Mouse (Mus musculus): ENCODE data around the gene Gart. TPM values are rescaled to one million over a fixed set of nuclear protein-coding genes. Genes with fewer than 3 reads are reported as not detected.

Gene Gart
- 33.8 and 40.5 TPM in 2 replicates for total RNA-seq (2014; rRNA removed)
- polyA plus RNA-seq (2015; fragmentation: Nextera tagmentation; extraction: Ambion mirVana), result 38.2 and 45.2 TPM in 2 replicates

DNA sequence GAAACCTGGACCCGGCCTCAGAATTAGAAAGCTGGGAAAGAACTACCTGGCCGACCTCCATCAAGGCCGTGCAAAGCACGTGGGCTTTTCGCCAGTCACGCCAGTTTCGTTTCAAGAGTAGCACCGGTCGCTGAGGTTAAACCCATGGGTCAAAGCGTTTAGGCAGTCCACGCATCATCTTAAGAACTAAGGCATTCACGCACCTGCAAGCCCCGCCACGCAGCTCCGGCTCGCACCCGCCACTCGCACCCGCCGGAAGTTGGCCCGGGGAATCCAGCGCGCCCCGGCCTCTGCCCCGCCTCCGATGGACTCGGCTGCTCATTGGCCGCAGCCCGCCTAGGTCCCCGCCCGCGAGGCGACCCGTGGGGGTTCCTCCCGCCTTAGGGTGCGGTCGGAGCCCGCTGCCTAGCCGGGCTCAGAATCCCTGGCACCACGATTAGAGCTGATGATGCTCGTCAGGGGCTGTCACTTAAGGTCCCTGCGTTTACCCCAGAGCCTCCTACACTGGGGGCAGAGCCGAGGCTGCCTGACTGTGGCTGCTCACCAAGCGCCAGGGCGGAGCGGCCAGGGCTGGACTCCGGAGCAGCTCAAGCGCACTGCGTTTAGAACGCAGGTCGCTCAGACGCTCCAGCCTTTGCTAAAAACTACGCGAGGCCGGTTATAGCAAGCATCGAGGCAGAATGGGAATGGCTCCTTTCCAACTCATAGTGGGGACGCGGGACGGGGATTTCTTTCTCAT lies at the start of gene Gart:
Gart (minus strand) TSS at position 272 of the 739 bp plus-strand sequence.
- Histone ChIP-seq H3K4me2 (ENCODE audit: low read depth, low read length, poor library complexity, severe bottlenecking) (peak within 1 kb of the TSS; percentile 94), H3K27me3 (ENCODE audit: insufficient read depth, low read length) (no peaks in the 10 kb centered on the region), H3K4me1 (ENCODE audit: insufficient read depth, low read length) (peaks cover 9% of the 10 kb centered on the region; the same call in 1 of the 2 replicates), H3K27ac (ENCODE audit: low read depth, low read length) (peak within 1 kb of the TSS; percentile 99), H3K36me3 (ENCODE audit: insufficient read depth, low read length) (peaks cover 11% of the 10 kb centered on the region), H3K9ac (replicated peaks; ENCODE audit: low read length, poor library complexity, severe bottlenecking) (peak within 1 kb of the TSS; percentile 91), H3K4me3 (ENCODE audit: low read depth, low read length) (peak within 1 kb of the TSS; percentile 75), H3K9me3 (ENCODE audit: low read length) (no peaks in the 10 kb centered on the region)
- under 1% methylated on average over 59 of the region's 59 CpGs for WGBS
- TF ChIP-seq CTCF (IDR thresholded peaks at IDR 0.05), result no peak
- DNase-seq (ENCODE audit: low spot score) (peak; percentile 94), ATAC-seq (ENCODE audit: low FRiP score) (peak; percentile 86)

DNA sequence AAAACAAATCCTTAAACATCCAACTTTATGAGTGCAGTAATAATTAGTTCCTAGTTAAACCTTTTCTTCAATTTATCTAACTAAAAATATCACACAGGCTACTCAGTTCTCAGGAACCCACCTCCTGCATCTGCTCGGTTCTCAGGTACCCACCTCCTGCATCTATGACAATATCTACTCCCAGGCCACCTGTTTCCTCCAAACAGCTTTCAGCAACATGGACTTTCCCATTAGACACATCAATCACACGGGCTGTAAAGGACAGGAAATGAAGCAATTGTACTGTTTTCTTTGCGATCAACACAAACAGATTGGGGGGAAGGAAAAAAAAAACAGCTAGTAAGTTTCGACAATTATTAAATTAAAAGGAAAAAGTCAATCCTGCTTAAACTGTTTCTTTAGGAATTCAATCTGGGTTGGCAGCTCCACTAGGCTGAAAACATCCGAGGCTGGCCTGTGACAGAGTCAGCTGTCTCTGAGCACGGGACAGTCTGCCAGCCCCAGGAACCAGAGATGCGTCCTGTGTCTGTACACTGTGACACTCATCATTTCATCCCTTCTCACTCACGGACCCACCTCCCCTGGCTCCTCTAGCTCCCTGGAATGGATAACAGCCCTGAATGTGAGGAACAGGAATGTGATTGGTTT lies 48.5 kb upstream of the Gart start:
- no peak overlapping the region for H3K4me2 ChIP-seq (ENCODE audit: low read depth, low read length, poor library complexity, severe bottlenecking)
- H3K36me3 ChIP-seq (ENCODE audit: insufficient read depth, low read length), result peaks cover 25% of the 10 kb centered on the region
- H3K9ac ChIP-seq (replicated peaks; ENCODE audit: low read length, poor library complexity, severe bottlenecking), result no peak overlapping the region
- ATAC-seq (ENCODE audit: low FRiP score) (no peak), DNase-seq (ENCODE audit: low spot score) (no peak)
- H3K4me3 ChIP-seq (ENCODE audit: low read depth, low read length), result no peak overlapping the region
- no peak for TF ChIP-seq CTCF (IDR thresholded peaks at IDR 0.05)
- 81% methylated on average over 8 of the region's 8 CpGs for WGBS
- no peaks in the 10 kb centered on the region for H3K4me1 ChIP-seq (ENCODE audit: insufficient read depth, low read length)
- no peaks in the 10 kb centered on the region for H3K9me3 ChIP-seq (ENCODE audit: low read length)
- H3K27ac ChIP-seq (ENCODE audit: low read depth, low read length), result no peak overlapping the region
- H3K27me3 ChIP-seq (ENCODE audit: insufficient read depth, low read length), result no peaks in the 10 kb centered on the region

DNA sequence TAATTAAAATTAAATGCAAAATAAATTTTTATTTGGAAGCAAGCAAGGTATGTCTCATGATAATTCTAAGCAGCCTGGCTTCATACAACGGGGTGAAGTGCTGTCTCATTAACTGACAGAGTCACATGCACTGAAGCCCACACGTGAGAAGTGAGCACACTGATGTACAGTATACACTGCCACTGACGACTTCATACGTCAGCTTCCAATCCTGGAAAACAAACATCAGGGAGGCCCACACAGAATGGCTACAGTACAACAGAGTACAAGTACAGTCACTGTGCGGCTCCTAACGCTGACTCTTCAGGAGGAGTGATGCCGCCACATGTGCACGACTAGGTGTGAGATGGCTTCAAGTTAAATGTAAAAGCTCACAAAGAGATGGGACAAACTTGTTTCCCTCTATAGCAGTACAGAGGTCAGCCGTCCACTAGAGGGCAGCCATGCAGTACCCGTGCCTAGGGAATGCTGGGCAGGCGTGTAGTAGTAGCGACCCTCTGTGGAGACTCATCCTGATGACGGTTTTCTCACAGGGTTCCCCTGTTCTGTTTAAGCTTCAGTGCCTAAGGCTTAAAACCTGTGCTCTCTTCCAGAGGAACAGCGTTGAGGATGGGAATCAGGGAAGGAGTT lies 47.8 kb upstream of the Gart start:
- 34% methylated on average over 14 of the region's 14 CpGs for WGBS
- Histone ChIP-seq H3K27ac (ENCODE audit: low read depth, low read length) (no peak overlapping the region), H3K4me3 (ENCODE audit: low read depth, low read length) (no peak overlapping the region), H3K27me3 (ENCODE audit: insufficient read depth, low read length) (no peaks in the 10 kb centered on the region), H3K9ac (replicated peaks; ENCODE audit: low read length, poor library complexity, severe bottlenecking) (no peak overlapping the region), H3K4me1 (ENCODE audit: insufficient read depth, low read length) (no peaks in the 10 kb centered on the region), H3K9me3 (ENCODE audit: low read length) (no peaks in the 10 kb centered on the region), H3K36me3 (ENCODE audit: insufficient read depth, low read length) (peaks cover 24% of the 10 kb centered on the region), H3K4me2 (ENCODE audit: low read depth, low read length, poor library complexity, severe bottlenecking) (no peak overlapping the region)
- peak; percentile 97 for TF ChIP-seq CTCF (IDR thresholded peaks at IDR 0.05)
- DNase-seq (ENCODE audit: low spot score) (peak; percentile 92), ATAC-seq (ENCODE audit: low FRiP score) (peak; percentile 93)

DNA sequence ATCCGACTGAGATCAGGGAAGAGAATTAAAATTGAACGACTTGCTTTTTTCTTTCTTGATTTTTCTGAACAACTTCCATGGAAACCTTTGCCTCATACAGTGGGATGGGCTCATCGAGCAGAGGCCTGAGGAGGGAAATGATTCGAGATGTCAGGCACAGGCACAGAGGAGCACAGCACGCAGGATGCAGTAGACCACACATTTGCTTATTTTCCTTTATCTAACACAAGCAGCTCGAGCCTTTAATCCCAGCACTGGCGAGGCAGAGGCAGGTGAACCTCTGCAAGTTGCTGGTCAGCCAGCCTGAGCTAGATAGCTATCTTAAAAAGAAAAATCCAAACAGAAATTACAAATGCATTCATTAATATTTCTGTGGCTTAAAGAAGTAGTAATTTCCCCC lies 43.0 kb upstream of the Gart start:
- H3K4me1 ChIP-seq (ENCODE audit: insufficient read depth, low read length), result 0 out of 2 replicates have a peak, but pooled peaks cover 4% of the 10 kb centered on the region
- peaks cover 22% of the 10 kb centered on the region for H3K36me3 ChIP-seq (ENCODE audit: insufficient read depth, low read length)
- H3K27ac ChIP-seq (ENCODE audit: low read depth, low read length), result no peak overlapping the region
- H3K9me3 ChIP-seq (ENCODE audit: low read length), result no peaks in the 10 kb centered on the region
- H3K4me3 ChIP-seq (ENCODE audit: low read depth, low read length), result peak overlapping the region; percentile 94; the same call in 1 of the 2 replicates
- WGBS, result 28% methylated on average over 7 of the region's 7 CpGs
- DNase-seq (ENCODE audit: low spot score) (no peak), ATAC-seq (ENCODE audit: low FRiP score) (no peak)
- H3K4me2 ChIP-seq (ENCODE audit: low read depth, low read length, poor library complexity, severe bottlenecking), result peak overlapping the region; percentile 89
- no peak for TF ChIP-seq CTCF (IDR thresholded peaks at IDR 0.05)
- no peaks in the 10 kb centered on the region for H3K27me3 ChIP-seq (ENCODE audit: insufficient read depth, low read length)
- H3K9ac ChIP-seq (replicated peaks; ENCODE audit: low read length, poor library complexity, severe bottlenecking), result no peak overlapping the region

DNA sequence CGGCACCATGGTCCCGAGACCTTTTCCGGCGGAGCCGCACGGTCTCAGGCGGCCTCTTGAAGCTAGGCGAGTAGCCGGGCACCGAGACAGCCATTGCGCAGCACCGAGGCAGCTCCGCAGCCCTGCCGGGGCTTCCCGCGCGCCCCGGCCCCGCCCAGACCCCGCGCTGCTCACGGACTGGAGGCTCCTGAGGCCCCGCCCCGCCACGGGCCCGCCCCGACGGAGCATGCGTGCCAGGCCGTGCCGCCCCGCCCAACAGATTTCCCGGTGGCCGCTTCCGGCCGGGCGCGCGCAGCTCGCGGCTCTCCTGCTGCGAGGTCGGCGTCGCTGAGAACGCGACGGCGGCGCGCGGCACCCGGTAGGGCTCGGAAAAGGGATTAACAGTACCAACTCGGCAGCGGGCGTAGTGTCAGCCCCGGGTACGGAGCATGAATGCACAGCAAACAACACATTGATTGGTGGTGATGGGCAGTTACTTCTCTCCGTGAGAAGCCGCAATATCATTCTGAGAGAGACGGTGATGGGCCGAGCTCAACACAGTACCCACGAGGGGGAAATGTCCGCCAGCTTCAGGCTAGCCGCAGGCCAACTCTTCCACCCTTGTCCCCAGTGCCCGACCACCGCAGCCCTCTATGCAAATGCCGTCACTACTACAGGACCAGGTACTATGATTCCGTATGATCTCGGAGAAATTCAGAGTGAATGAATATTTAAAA lies 42.0 kb upstream of the Gart start, which contains the start of gene Donson:
Donson (minus strand) TSS at position 152 of the 716 bp plus-strand sequence.
- ATAC-seq (ENCODE audit: low FRiP score), result peak; percentile 98
- no peak for TF ChIP-seq CTCF (IDR thresholded peaks at IDR 0.05)
- under 1% methylated on average over 71 of the region's 71 CpGs for WGBS

More for the DNA sequence above, 42.0 kb upstream of the Gart start, which contains the start of gene Donson:
- Histone ChIP-seq H3K9ac (replicated peaks; ENCODE audit: low read length, poor library complexity, severe bottlenecking) (peak within 1 kb of the TSS; percentile 86), H3K27ac (ENCODE audit: low read depth, low read length) (peak within 1 kb of the TSS; percentile 85), H3K9me3 (ENCODE audit: low read length) (no peaks in the 10 kb centered on the region), H3K4me2 (ENCODE audit: low read depth, low read length, poor library complexity, severe bottlenecking) (peak within 1 kb of the TSS; percentile 89), H3K4me3 (ENCODE audit: low read depth, low read length) (peak within 1 kb of the TSS; percentile 94), H3K4me1 (ENCODE audit: insufficient read depth, low read length) (0 out of 2 replicates have a peak, but pooled peaks cover 4% of the 10 kb centered on the region), H3K36me3 (ENCODE audit: insufficient read depth, low read length) (peaks cover 29% of the 10 kb centered on the region), H3K27me3 (ENCODE audit: insufficient read depth, low read length) (no peaks in the 10 kb centered on the region)
- DNase-seq (ENCODE audit: low spot score), result peak; percentile 94

Data from midbrain, postnatal 0 days (tissue).